Mouse (Mus musculus) embryonic fibroblast, embryonic 13.5 days (primary cell): ENCODE results near the gene Csf2ra. TPM values are rescaled to one million over a fixed set of nuclear protein-coding genes. Genes with fewer than 3 reads are reported as not detected.
"Not testable (repeated sequence)": the region's sequence is repeated elsewhere in the genome, so short reads cannot be mapped to it uniquely, and the experiment has no call there.

Source experiments
- H3K27ac ChIP-seq: 2 replicates; pipeline ENCODE4 v1.5.1; 2012; ENCODE audit warnings: low read length, control low read depth, inconsistent platforms; ENCODE audit not compliant: insufficient read depth
- H3K4me1 ChIP-seq: 2 replicates; pipeline ENCODE4 v1.6.1; 2011; ENCODE audit warnings: low read length; ENCODE audit not compliant: control insufficient read depth, insufficient read depth
- H3K4me3 ChIP-seq: 2 replicates; pipeline ENCODE4 v1.5.1; 2011; ENCODE audit warnings: mild to moderate bottlenecking, control low read depth, low read length; ENCODE audit not compliant: insufficient read depth
- CTCF ChIP-seq: IDR thresholded peaks from 2 replicates; pipeline ENCODE4 v1.5.1; 2011; ENCODE audit warnings: mild to moderate bottlenecking, control low read depth, low read length, moderate library complexity, borderline replicate concordance; ENCODE audit not compliant: insufficient read depth
- POLR2A ChIP-seq: IDR thresholded peaks from 2 replicates; pipeline ENCODE4 v1.6.1; 2011; ENCODE audit warnings: low read depth, mild to moderate bottlenecking, control low read depth, low read length, moderate library complexity
- polyA plus RNA-seq: library from polyadenylated mRNA; stranded (reverse); fragments of >200 nt; gene quantifications from 2 replicates; pipeline ENCODE4 v1.2.4, GENCODE M21; 2011; ENCODE audit warnings: low read depth; ENCODE audit not compliant: missing spikeins, insufficient read length

Gene Csf2ra
- polyA plus RNA-seq, 1 experiment, result 22.2 TPM

- H3K4me3 ChIP-seq, result no peak overlapping the region
- no peaks in the 10 kb centered on the region for H3K4me1 ChIP-seq
- no peak for TF ChIP-seq POLR2A
- no peak for TF ChIP-seq CTCF
- H3K27ac ChIP-seq, result no peak overlapping the region
Observed at GRCm38 (mm10) chr19:61257733-61258132, 29.5 kb upstream of the Csf2ra start.

- H3K4me1 ChIP-seq, result no peaks in the 10 kb centered on the region
- H3K27ac ChIP-seq, result no peak overlapping the region
- TF ChIP-seq POLR2A, result no peak
- TF ChIP-seq CTCF, result no peak
- no peak overlapping the region for H3K4me3 ChIP-seq
Observed at GRCm38 (mm10) chr19:61256166-61256887, 28.1 kb upstream of the Csf2ra start.

- H3K4me1 ChIP-seq, H3K4me3 ChIP-seq, H3K27ac ChIP-seq: not testable (repeated sequence)
Observed at GRCm38 (mm10) chr19:61247334-61247733, 19.1 kb upstream of the Csf2ra start.

GRCm38 (mm10) chr19:61244721-61245436, 16.6 kb upstream of the Csf2ra start:
- no peaks in the 10 kb centered on the region for H3K4me1 ChIP-seq
- TF ChIP-seq POLR2A (no peak), CTCF (no peak)
- H3K27ac ChIP-seq, result no peak overlapping the region
- H3K4me3 ChIP-seq, result no peak overlapping the region

- Histone ChIP-seq H3K4me1 (no peaks in the 10 kb centered on the region), H3K27ac (no peak overlapping the region), H3K4me3 (no peak overlapping the region)
- TF ChIP-seq POLR2A (no peak), CTCF (no peak)
Observed at GRCm38 (mm10) chr19:61237967-61238366, 9.7 kb upstream of the Csf2ra start.

GRCm38 (mm10) chr19:61234532-61234931, 6.3 kb upstream of the Csf2ra start:
- H3K4me3 ChIP-seq, result no peak overlapping the region
- H3K4me1 ChIP-seq, result no peaks in the 10 kb centered on the region
- no peak overlapping the region for H3K27ac ChIP-seq
- TF ChIP-seq CTCF (no peak), POLR2A (no peak)

- H3K4me3 ChIP-seq, result peak overlapping the region; percentile 41
- no peaks in the 10 kb centered on the region for H3K4me1 ChIP-seq
- no peak for TF ChIP-seq CTCF
- TF ChIP-seq POLR2A, result peak; percentile 52
- 0 out of 2 replicates have a peak overlapping the region, but pooled peaks have one; percentile 19 for H3K27ac ChIP-seq
Observed at GRCm38 (mm10) chr19:61226928-61227854, 1.0 kb downstream of the Csf2ra start.

- H3K4me1 ChIP-seq, result no peaks in the 10 kb centered on the region
- no peak overlapping the region for H3K27ac ChIP-seq
- peak overlapping the region; percentile 41 for H3K4me3 ChIP-seq
- no peak for TF ChIP-seq CTCF
Observed at GRCm38 (mm10) chr19:61226401-61226927, 1.8 kb downstream of the Csf2ra start.

- Histone ChIP-seq H3K4me3 (peak overlapping the region; percentile 41; the same call in 1 of the 2 replicates), H3K27ac (no peak overlapping the region), H3K4me1 (no peaks in the 10 kb centered on the region)
- peak; percentile 33; the same call in 1 of the 2 replicates for TF ChIP-seq POLR2A
- TF ChIP-seq CTCF, result no peak
Observed at GRCm38 (mm10) chr19:61225526-61226400, 2.5 kb downstream of the Csf2ra start.
